Mouse (Mus musculus) heart, adult 9 months (tissue): Measurements from ENCODE around the gene Iffo2.
A peak's percentile ranks its signal among the peaks of the same experiment; 100 is the strongest.

Experiments used
- DNase-seq, 2 experiments: peaks; one replicate each; pipeline ENCODE4 v3.0.0; 2022; ENCODE audit warnings: low spot score in 2 of 2

The Iffo2 gene

GRCm38 (mm10) chr4:139581427-139582051 is 51.2 kb downstream of the Iffo2 start:
- DNase-seq, result no peak

- no peak for DNase-seq
Observed at GRCm38 (mm10) chr4:139582346-139582745, 52.0 kb downstream of the Iffo2 start.

GRCm38 (mm10) chr4:139582903-139583302 is 52.6 kb downstream of the Iffo2 start:
- DNase-seq, result no peak

GRCm38 (mm10) chr4:139583629-139584245 is 53.4 kb downstream of the Iffo2 start:
- DNase-seq, result no peak

- no peak for DNase-seq
Observed at GRCm38 (mm10) chr4:139584704-139585103, 54.4 kb downstream of the Iffo2 start.

- DNase-seq, result no peak
Observed at GRCm38 (mm10) chr4:139585713-139586112, 55.4 kb downstream of the Iffo2 start.

- DNase-seq, result peak in 1 of 2 experiments; percentile 42
Observed at GRCm38 (mm10) chr4:139587370-139587769, 57.0 kb downstream of the Iffo2 start.

GRCm38 (mm10) chr4:139587773-139588172 is 57.4 kb downstream of the Iffo2 start:
- no peak for DNase-seq

- no peak for DNase-seq
Observed at GRCm38 (mm10) chr4:139589351-139590027, 59.1 kb downstream of the Iffo2 start.

- DNase-seq, result no peak
Observed at GRCm38 (mm10) chr4:139590446-139590845, 60.1 kb downstream of the Iffo2 start.

GRCm38 (mm10) chr4:139592895-139593294 is 62.5 kb downstream of the Iffo2 start:
- DNase-seq, result no peak

GRCm38 (mm10) chr4:139593383-139593782 is 63.0 kb downstream of the Iffo2 start:
- no peak for DNase-seq

- no peak for DNase-seq
Observed at GRCm38 (mm10) chr4:139594062-139594461, 63.7 kb downstream of the Iffo2 start.

GRCm38 (mm10) chr4:139596715-139597114 is 66.4 kb downstream of the Iffo2 start:
- no peak for DNase-seq

GRCm38 (mm10) chr4:139597286-139598284 is 67.2 kb downstream of the Iffo2 start:
- DNase-seq, result no peak

- no peak for DNase-seq
Observed at GRCm38 (mm10) chr4:139598356-139598755, 68.0 kb downstream of the Iffo2 start.

GRCm38 (mm10) chr4:139598950-139599518 is 68.7 kb downstream of the Iffo2 start:
- DNase-seq, result peak; percentile 91 to 92

GRCm38 (mm10) chr4:139601519-139602356 is 71.4 kb downstream of the Iffo2 start:
- DNase-seq, result no peak

GRCm38 (mm10) chr4:139602357-139603244 is 72.3 kb downstream of the Iffo2 start, which contains the start of gene Gm21969:
Gene Gm21969 (plus strand): TSS chr4:139603186.
- DNase-seq, result peak; percentile 57
